Mouse (Mus musculus) liver, embryonic 16.5 days (tissue): ENCODE measurements around the gene Leng1. TPM values are rescaled to one million over a fixed set of nuclear protein-coding genes. Genes with fewer than 3 reads are reported as not detected.

Source experiments
- ATAC-seq: fragments of 200-750 bp; cut with Nextera tagmentation; 2 replicates; pipeline ENCODE4 v1.8.0; 2017; ENCODE audit warnings: low read depth, mild to moderate bottlenecking, moderate number of reproducible peaks, moderate library complexity
- H3K27ac ChIP-seq: fragments of 300-500 bp; sonication (generic); 2 replicates; pipeline ENCODE4 v1.5.1; 2014; ENCODE audit warnings: mild to moderate bottlenecking, low read length
- H3K27me3 ChIP-seq: fragments of 300-500 bp; sonication (generic); 2 replicates; pipeline ENCODE4 v1.6.1; 2014; ENCODE audit warnings: low read depth, low read length, mixed read lengths; ENCODE audit not compliant: control insufficient read depth, insufficient read depth
- H3K36me3 ChIP-seq: fragments of 300-500 bp; sonication (generic); 2 replicates; pipeline ENCODE4 v1.6.1; 2014; ENCODE audit warnings: mild to moderate bottlenecking; ENCODE audit not compliant: control insufficient read depth, insufficient read depth
- H3K4me1 ChIP-seq: fragments of 300-500 bp; sonication (generic); 2 replicates; pipeline ENCODE4 v1.6.1; 2014; ENCODE audit warnings: low read depth, low read length, mixed read lengths; ENCODE audit not compliant: control insufficient read depth
- H3K4me2 ChIP-seq: fragments of 300-500 bp; sonication (generic); 2 replicates; pipeline ENCODE4 v1.6.1; 2014; ENCODE audit warnings: low read depth, low read length, mixed read lengths
- H3K4me3 ChIP-seq: fragments of 300-500 bp; sonication (generic); 2 replicates; pipeline ENCODE4 v1.5.1; 2014; ENCODE audit warnings: low read depth, mild to moderate bottlenecking, low read length
- H3K9ac ChIP-seq: fragments of 300-500 bp; sonication (generic); 2 replicates; pipeline ENCODE4 v1.6.1; 2014; ENCODE audit warnings: low read depth, low read length
- H3K9me3 ChIP-seq: fragments of 300-500 bp; sonication (generic); replicated peaks from 2 replicates; pipeline ENCODE4 v1.6.1; 2016; ENCODE audit warnings: low read length; ENCODE audit not compliant: control insufficient read depth
- WGBS: fragments of 180-500 bp; shearing (Covaris S2); extraction: QIAGEN DNeasy Blood & Tissue Kit; methylation state at CpG from one replicate; pipeline ENCODE4 v1.1.7; 2014; ENCODE audit not compliant: insufficient replicate concordance; 5-methylcytosine and 5-hydroxymethylcytosine counted together
- polyA plus RNA-seq: library from polyadenylated mRNA; unstranded; fragments of >200 nt; fragmentation: Nextera tagmentation; extraction: Ambion mirVana; gene quantifications from 2 replicates; pipeline ENCODE4 v1.2.1, GENCODE M21; 2015

Gene Leng1
- polyA plus RNA-seq, 1 experiment from 2014 or later = 6.0 TPM

- H3K9ac ChIP-seq = no peak overlapping the region
- ATAC-seq = no peak
- WGBS = 75% methylated on average over 12 of the region's 12 CpGs
- no peak overlapping the region for H3K4me3 ChIP-seq
- no peak overlapping the region for H3K27ac ChIP-seq
- H3K36me3 ChIP-seq = no peaks in the 10 kb centered on the region
- H3K4me1 ChIP-seq = no peaks in the 10 kb centered on the region
- H3K27me3 ChIP-seq = no peaks in the 10 kb centered on the region
- H3K4me2 ChIP-seq = no peak overlapping the region
- H3K9me3 ChIP-seq = no peaks in the 10 kb centered on the region
These were observed 10.7 kb upstream of the Leng1 start for GRCm38 (mm10) chr7:3676371-3676770.

GRCm38 (mm10) chr7:3675228-3675548 lies 9.5 kb upstream of the Leng1 start:
- H3K4me2 ChIP-seq = no peak overlapping the region
- no peaks in the 10 kb centered on the region for H3K36me3 ChIP-seq
- H3K9me3 ChIP-seq = no peaks in the 10 kb centered on the region
- no peak for ATAC-seq
- H3K27ac ChIP-seq = no peak overlapping the region
- no peaks in the 10 kb centered on the region for H3K4me1 ChIP-seq
- no peaks in the 10 kb centered on the region for H3K27me3 ChIP-seq
- WGBS = 64% methylated on average over 3 of the region's 3 CpGs
- no peak overlapping the region for H3K9ac ChIP-seq
- no peak overlapping the region for H3K4me3 ChIP-seq

- Histone ChIP-seq H3K4me1 (no peaks in the 10 kb centered on the region), H3K36me3 (no peaks in the 10 kb centered on the region), H3K27ac (no peak overlapping the region), H3K4me2 (no peak overlapping the region), H3K27me3 (no peaks in the 10 kb centered on the region), H3K9me3 (no peaks in the 10 kb centered on the region), H3K4me3 (no peak overlapping the region), H3K9ac (no peak overlapping the region)
- 44% methylated on average over 10 of the region's 10 CpGs for WGBS
- peak; percentile 81 for ATAC-seq
These were observed 9.0 kb upstream of the Leng1 start for GRCm38 (mm10) chr7:3674507-3675227.

GRCm38 (mm10) chr7:3666921-3667391 lies 1.3 kb upstream of the Leng1 start:
- peak overlapping the region; percentile 51 for H3K27ac ChIP-seq
- ATAC-seq = peak; percentile 28
- peak overlapping the region; percentile 52 for H3K9ac ChIP-seq
- H3K36me3 ChIP-seq = peaks cover 9% of the 10 kb centered on the region
- H3K27me3 ChIP-seq = no peaks in the 10 kb centered on the region
- H3K4me1 ChIP-seq = peaks cover 36% of the 10 kb centered on the region
- WGBS = 27% methylated on average over 14 of the region's 14 CpGs
- H3K4me3 ChIP-seq = peak overlapping the region; percentile 85
- no peaks in the 10 kb centered on the region for H3K9me3 ChIP-seq
- H3K4me2 ChIP-seq = peak overlapping the region; percentile 88

GRCm38 (mm10) chr7:3664524-3665214 lies 971 bp downstream of the Leng1 start:
- Histone ChIP-seq H3K27me3 (no peaks in the 10 kb centered on the region), H3K4me1 (peaks cover 36% of the 10 kb centered on the region), H3K27ac (peak overlapping the region; percentile 95), H3K9me3 (no peaks in the 10 kb centered on the region), H3K36me3 (peaks cover 29% of the 10 kb centered on the region), H3K9ac (peak overlapping the region; percentile 93), H3K4me3 (peak overlapping the region; percentile 85), H3K4me2 (peak overlapping the region; percentile 95)
- 20% methylated on average over 15 of the region's 15 CpGs for WGBS
- ATAC-seq = peak; percentile 17; the same call in 1 of the 2 replicates

- no peak overlapping the region for H3K4me2 ChIP-seq
- WGBS = 88% methylated on average over 14 of the region's 14 CpGs
- peaks cover 86% of the 10 kb centered on the region for H3K36me3 ChIP-seq
- H3K9me3 ChIP-seq = no peaks in the 10 kb centered on the region
- no peaks in the 10 kb centered on the region for H3K27me3 ChIP-seq
- peaks cover 5% of the 10 kb centered on the region for H3K4me1 ChIP-seq
- H3K4me3 ChIP-seq = no peak overlapping the region
- no peak overlapping the region for H3K9ac ChIP-seq
- no peak for ATAC-seq
- H3K27ac ChIP-seq = no peak overlapping the region
These were observed 7.1 kb downstream of the Leng1 start for GRCm38 (mm10) chr7:3658578-3658977.

GRCm38 (mm10) chr7:3656966-3657365 lies 8.7 kb downstream of the Leng1 start:
- Histone ChIP-seq H3K9me3 (no peaks in the 10 kb centered on the region), H3K27ac (no peak overlapping the region), H3K4me2 (no peak overlapping the region), H3K4me3 (no peak overlapping the region), H3K4me1 (no peaks in the 10 kb centered on the region), H3K36me3 (peaks cover 92% of the 10 kb centered on the region), H3K27me3 (no peaks in the 10 kb centered on the region), H3K9ac (no peak overlapping the region)
- no peak for ATAC-seq
- 79% methylated on average over 4 of the region's 4 CpGs for WGBS

GRCm38 (mm10) chr7:3646641-3647040 lies 19.0 kb downstream of the Leng1 start:
- H3K9ac ChIP-seq = peak overlapping the region; percentile 99
- 50% methylated on average over 4 of the region's 4 CpGs for WGBS
- peaks cover 35% of the 10 kb centered on the region for H3K4me1 ChIP-seq
- no peak overlapping the region; the same call in 1 of the 2 replicates for H3K27ac ChIP-seq
- H3K36me3 ChIP-seq = peaks cover 18% of the 10 kb centered on the region
- H3K4me2 ChIP-seq = peak overlapping the region; percentile 91
- no peak for ATAC-seq
- no peaks in the 10 kb centered on the region for H3K27me3 ChIP-seq
- H3K9me3 ChIP-seq = no peaks in the 10 kb centered on the region
- peak overlapping the region; percentile 96 for H3K4me3 ChIP-seq

- no peaks in the 10 kb centered on the region for H3K27me3 ChIP-seq
- peaks cover 14% of the 10 kb centered on the region for H3K36me3 ChIP-seq
These were observed 19.5 kb downstream of the Leng1 start for GRCm38 (mm10) chr7:3646188-3646587.

More at GRCm38 (mm10) chr7:3646188-3646587, 19.5 kb downstream of the Leng1 start:
- no peak for ATAC-seq
- peak overlapping the region; percentile 99 for H3K9ac ChIP-seq
- peaks cover 35% of the 10 kb centered on the region for H3K4me1 ChIP-seq
- peak overlapping the region; percentile 96 for H3K4me3 ChIP-seq
- WGBS = 9% methylated on average over 9 of the region's 9 CpGs
- H3K9me3 ChIP-seq = no peaks in the 10 kb centered on the region
- H3K27ac ChIP-seq = peak overlapping the region; percentile 96
- peak overlapping the region; percentile 91 for H3K4me2 ChIP-seq
